Mouse (Mus musculus) cerebellum, adult 2 months (tissue): ENCODE measurements around the gene Icmt.

Source experiments
- CTCF ChIP-seq: fragments of 200-500 bp; IDR thresholded peaks from 2 replicates; pipeline ENCODE4 v1.5.1; 2011; ENCODE audit warnings: low read depth, mild to moderate bottlenecking, control low read depth, low read length, moderate library complexity, borderline replicate concordance; ENCODE audit not compliant: insufficient read depth
- POLR2A ChIP-seq: fragments of 200-500 bp; IDR thresholded peaks from 2 replicates; pipeline ENCODE4 v1.6.1; 2011; ENCODE audit warnings: low read length, control low read depth, borderline replicate concordance; ENCODE audit not compliant: insufficient read depth

DNA sequence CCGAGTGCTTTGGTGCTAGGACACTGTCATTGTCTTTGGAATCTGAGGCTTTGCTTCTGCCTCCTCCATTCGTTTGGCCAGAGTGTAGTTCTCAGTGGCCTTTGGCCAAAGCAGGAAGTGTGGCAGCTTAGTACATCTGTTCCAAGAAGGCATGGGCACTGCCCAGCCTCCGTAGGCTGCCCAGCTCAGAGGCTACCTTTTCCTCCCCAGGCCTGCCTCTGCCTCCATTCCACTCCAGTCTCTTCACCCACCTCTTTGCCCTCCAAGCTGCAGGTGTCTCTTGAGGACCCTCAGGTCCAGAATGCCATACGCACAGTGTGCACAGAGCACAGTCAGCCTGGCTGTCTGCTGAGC lies 32.9 kb upstream of the Icmt start:
- TF ChIP-seq POLR2A (no peak), CTCF (no peak)
